Mouse (Mus musculus) stomach, embryonic 16.5 days (tissue): ENCODE measurements around the gene Olfm2. TPM values are rescaled to one million over a fixed set of nuclear protein-coding genes. Genes with fewer than 3 reads are reported as not detected.
A peak's percentile ranks its signal among the peaks of the same experiment; 100 is the strongest.
"Not testable (repeated sequence)": the region's sequence is repeated elsewhere in the genome, so short reads cannot be mapped to it uniquely, and the experiment has no call there.

Experiments used
- ATAC-seq: fragments of 200-750 bp; cut with Nextera tagmentation; 2 replicates; pipeline ENCODE4 v1.8.0; 2017; ENCODE audit warnings: moderate number of reproducible peaks, moderate TSS enrichment; ENCODE audit not compliant: insufficient read depth, low FRiP score
- H3K27ac ChIP-seq: fragments of 300-500 bp; sonication (generic); 2 replicates; pipeline ENCODE4 v1.5.1; 2014; ENCODE audit warnings: low read length
- H3K27me3 ChIP-seq: fragments of 300-500 bp; sonication (generic); 2 replicates; pipeline ENCODE4 v1.6.1; 2014; ENCODE audit warnings: low read length, control low read depth, mixed read lengths; ENCODE audit not compliant: control insufficient read depth, insufficient read depth
- H3K36me3 ChIP-seq: fragments of 300-500 bp; sonication (generic); 2 replicates; pipeline ENCODE4 v1.6.1; 2014; ENCODE audit warnings: low read length; ENCODE audit not compliant: control insufficient read depth, insufficient read depth
- H3K4me1 ChIP-seq: fragments of 300-500 bp; sonication (generic); 2 replicates; pipeline ENCODE4 v1.6.1; 2014; ENCODE audit warnings: low read length, control low read depth, mixed read lengths; ENCODE audit not compliant: control insufficient read depth, insufficient read depth
- H3K4me2 ChIP-seq: fragments of 300-500 bp; sonication (generic); 2 replicates; pipeline ENCODE4 v1.6.1; 2014; ENCODE audit warnings: low read depth, low read length, mixed read lengths
- H3K4me3 ChIP-seq: fragments of 300-500 bp; sonication (generic); replicated peaks from 2 replicates; pipeline ENCODE4 v1.5.1; 2014; ENCODE audit warnings: mild to moderate bottlenecking, low read length
- H3K9ac ChIP-seq: fragments of 300-500 bp; sonication (generic); 2 replicates; pipeline ENCODE4 v1.6.1; 2014; ENCODE audit warnings: low read length
- H3K9me3 ChIP-seq: fragments of 300-500 bp; sonication (generic); replicated peaks from 2 replicates; pipeline ENCODE4 v1.6.1; 2016; ENCODE audit warnings: low read length, control low read depth; ENCODE audit not compliant: control insufficient read depth
- WGBS: fragments of 180-500 bp; shearing (Covaris S2); extraction: QIAGEN DNeasy Blood & Tissue Kit; methylation state at CpG from one replicate; pipeline ENCODE4 v1.1.7; 2014; 5-methylcytosine and 5-hydroxymethylcytosine counted together
- polyA plus RNA-seq: library from polyadenylated mRNA; unstranded; fragments of >200 nt; fragmentation: Nextera tagmentation; extraction: Ambion mirVana; gene quantifications from 2 replicates; pipeline ENCODE4 v1.2.1, GENCODE M21; 2015

Gene Olfm2
- polyA plus RNA-seq, 1 experiment from 2014 or later: 7.4 TPM

GRCm38 (mm10) chr9:20692863-20693262 lies 53.3 kb downstream of the Olfm2 start:
- no peak overlapping the region for H3K4me2 ChIP-seq
- H3K27ac ChIP-seq: no peak overlapping the region
- 88% methylated on average over 3 of the region's 3 CpGs for WGBS
- no peaks in the 10 kb centered on the region for H3K9me3 ChIP-seq
- no peaks in the 10 kb centered on the region; the same call in 1 of the 2 replicates for H3K27me3 ChIP-seq
- no peak for ATAC-seq
- peaks cover 12% of the 10 kb centered on the region for H3K4me1 ChIP-seq
- no peaks in the 10 kb centered on the region for H3K36me3 ChIP-seq
- no peak overlapping the region for H3K4me3 ChIP-seq
- no peak overlapping the region for H3K9ac ChIP-seq

DNA sequence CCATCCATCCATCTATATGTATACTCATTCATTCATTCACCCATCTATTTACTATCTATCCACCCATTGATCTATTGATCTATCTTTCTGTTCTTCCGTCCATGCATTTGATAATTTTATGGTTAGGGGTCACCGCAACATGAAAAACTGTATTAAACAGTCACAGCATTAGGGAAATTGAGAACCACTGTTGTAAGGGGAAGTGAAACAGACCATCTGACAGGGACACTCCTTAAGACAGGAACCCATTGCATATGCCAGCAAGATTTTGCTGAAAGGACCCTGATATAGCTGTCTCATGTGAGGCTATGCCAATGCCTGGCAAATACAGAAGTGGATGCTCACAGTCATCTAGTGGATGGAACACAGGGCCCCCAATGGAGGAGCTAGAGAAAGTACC lies 55.7 kb downstream of the Olfm2 start:
- not testable (repeated sequence) for ATAC-seq, H3K27ac ChIP-seq, H3K27me3 ChIP-seq, H3K4me2 ChIP-seq, H3K4me3 ChIP-seq, H3K36me3 ChIP-seq, H3K9me3 ChIP-seq, H3K9ac ChIP-seq
- WGBS: 73% methylated on average over 2 of the region's 2 CpGs
- H3K4me1 ChIP-seq: peaks cover 12% of the 10 kb centered on the region

DNA sequence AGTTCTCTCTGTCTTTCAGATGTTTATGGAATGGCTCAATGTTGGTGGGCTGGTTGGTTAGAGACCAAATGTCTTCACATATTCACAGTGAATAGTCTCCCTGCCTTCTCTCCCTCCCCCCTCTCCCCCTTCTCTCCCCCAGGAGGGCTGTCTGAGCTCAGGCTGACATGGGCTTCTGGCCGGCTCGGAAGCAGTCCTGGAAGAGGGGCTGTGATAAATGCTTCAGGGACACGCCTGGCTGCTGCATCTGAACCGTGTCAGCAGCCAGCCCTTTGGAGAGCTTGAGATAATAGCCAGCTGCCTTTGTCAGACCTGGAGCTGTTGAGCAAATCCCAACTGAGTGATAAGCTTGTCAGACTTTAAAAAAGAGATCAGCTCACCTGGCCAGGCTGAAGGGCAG lies 56.2 kb downstream of the Olfm2 start:
- Histone ChIP-seq H3K36me3 (no peaks in the 10 kb centered on the region), H3K4me2 (no peak overlapping the region), H3K9me3 (no peaks in the 10 kb centered on the region), H3K27ac (no peak overlapping the region), H3K4me1 (peaks cover 11% of the 10 kb centered on the region), H3K4me3 (no peak overlapping the region), H3K9ac (no peak overlapping the region), H3K27me3 (no peaks in the 10 kb centered on the region)
- WGBS: 3% methylated on average over 4 of the region's 4 CpGs
- peak; percentile 56; the same call in 1 of the 2 replicates for ATAC-seq

GRCm38 (mm10) chr9:20689403-20689802 lies 56.7 kb downstream of the Olfm2 start:
- H3K4me1 ChIP-seq: peaks cover 6% of the 10 kb centered on the region; the same call in 1 of the 2 replicates
- H3K27me3 ChIP-seq: no peaks in the 10 kb centered on the region
- no peak for ATAC-seq
- WGBS: no CpG with 5 or more reads among the region's 1 CpGs
- H3K4me3 ChIP-seq: no peak overlapping the region
- no peak overlapping the region for H3K9ac ChIP-seq
- no peak overlapping the region for H3K27ac ChIP-seq
- H3K36me3 ChIP-seq: no peaks in the 10 kb centered on the region
- no peaks in the 10 kb centered on the region for H3K9me3 ChIP-seq
- no peak overlapping the region for H3K4me2 ChIP-seq

DNA sequence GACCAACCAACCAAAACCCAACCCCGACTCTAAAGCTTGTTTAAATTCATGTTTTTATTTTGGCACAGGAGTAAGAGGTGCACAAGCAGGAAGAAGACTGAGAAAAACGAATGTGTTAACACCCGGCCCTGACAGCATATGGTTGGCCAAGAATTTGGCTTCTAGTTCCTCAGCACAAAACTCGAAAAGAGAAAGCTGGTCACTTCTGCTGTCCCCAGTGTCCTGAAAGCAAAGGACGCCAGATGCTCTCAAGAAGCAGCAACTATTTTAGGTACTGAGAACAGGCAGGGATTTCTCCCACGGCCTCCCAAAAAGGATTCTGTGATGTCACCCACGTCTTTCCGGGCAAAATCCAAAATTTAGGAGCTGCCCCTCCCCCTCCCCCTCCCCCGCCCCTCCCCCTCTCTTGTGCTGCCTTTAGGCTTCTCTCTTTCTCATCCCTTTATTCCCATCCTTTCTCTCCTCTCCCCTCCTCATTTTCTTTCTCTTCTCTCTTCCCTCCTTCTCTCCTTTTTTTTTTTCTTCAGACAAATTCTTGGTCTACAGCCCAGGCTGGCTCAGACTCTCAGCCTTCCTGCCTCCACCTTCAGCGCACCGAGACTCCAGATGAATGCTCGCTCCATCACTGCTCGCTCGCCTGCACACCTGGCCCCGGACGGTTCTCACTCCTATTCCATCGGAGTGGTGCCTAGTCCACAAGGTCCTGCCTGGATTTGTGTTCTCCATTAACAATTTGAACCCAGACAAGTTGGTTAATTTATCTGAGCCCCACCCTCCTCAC lies 60.9 kb downstream of the Olfm2 start:
- Histone ChIP-seq H3K36me3 (no peaks in the 10 kb centered on the region), H3K4me1 (peaks cover 5% of the 10 kb centered on the region; the same call in 1 of the 2 replicates), H3K4me3 (no peak overlapping the region), H3K27ac (no peak overlapping the region), H3K9me3 (no peaks in the 10 kb centered on the region), H3K27me3 (no peaks in the 10 kb centered on the region), H3K9ac (no peak overlapping the region), H3K4me2 (no peak overlapping the region)
- 41% methylated on average over 17 of the region's 17 CpGs for WGBS
- ATAC-seq: no peak

- no peaks in the 10 kb centered on the region for H3K36me3 ChIP-seq
- WGBS: 73% methylated on average over 2 of the region's 2 CpGs
Measured at GRCm38 (mm10) chr9:20682389-20682722, 63.8 kb downstream of the Olfm2 start.

DNA sequence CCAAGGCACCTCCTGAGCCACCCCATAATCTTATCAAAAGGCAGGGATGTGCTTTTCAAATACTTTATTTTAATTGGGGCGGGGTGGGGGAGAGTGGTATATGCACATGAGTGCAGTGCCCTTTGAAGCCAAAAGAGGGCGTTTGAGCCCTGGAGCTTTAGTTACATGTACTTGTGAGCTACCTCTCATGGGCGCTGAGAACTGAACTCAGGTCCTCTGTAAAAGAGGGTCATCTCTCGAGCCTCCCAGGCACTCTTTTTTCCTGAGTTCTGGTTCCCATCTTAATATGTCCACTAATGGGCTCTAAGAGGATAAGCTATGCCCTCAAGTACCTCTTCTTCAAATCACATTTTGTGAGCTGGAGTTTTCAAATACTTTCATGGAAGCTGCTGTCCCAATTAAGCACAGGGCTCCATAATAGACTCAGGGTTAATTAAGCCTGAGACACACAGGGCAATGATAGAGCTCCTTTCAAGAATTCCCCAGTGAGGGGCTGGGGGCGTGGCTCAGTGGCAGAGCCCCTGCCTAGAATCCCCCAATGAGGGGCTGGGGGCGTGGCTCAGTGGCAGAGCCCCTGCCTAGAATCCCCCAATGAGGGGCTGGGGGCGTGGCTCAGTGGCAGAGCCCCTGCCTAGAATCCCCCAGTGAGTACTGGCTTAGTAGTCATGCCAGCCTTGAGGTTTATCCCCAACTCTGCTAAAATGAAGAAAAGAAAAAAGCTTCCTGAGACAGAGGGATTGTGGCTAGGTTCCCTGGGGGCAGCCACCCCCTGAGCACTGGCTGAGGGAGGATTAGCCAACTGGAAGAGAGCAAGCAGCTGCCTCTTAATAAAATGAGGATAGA lies 64.4 kb downstream of the Olfm2 start:
- Histone ChIP-seq H3K36me3 (no peaks in the 10 kb centered on the region), H3K9me3 (no peaks in the 10 kb centered on the region), H3K27me3 (no peaks in the 10 kb centered on the region), H3K4me2 (no peak overlapping the region), H3K4me3 (no peak overlapping the region), H3K9ac (no peak overlapping the region), H3K27ac (no peak overlapping the region), H3K4me1 (no peaks in the 10 kb centered on the region)
- ATAC-seq: no peak
- WGBS: 48% methylated on average over 6 of the region's 7 CpGs

More at GRCm38 (mm10) chr9:20682389-20682722, 63.8 kb downstream of the Olfm2 start:
- H3K27ac ChIP-seq: no peak overlapping the region
- no peaks in the 10 kb centered on the region for H3K9me3 ChIP-seq
- no peak for ATAC-seq
- no peaks in the 10 kb centered on the region for H3K27me3 ChIP-seq
- no peaks in the 10 kb centered on the region for H3K4me1 ChIP-seq
- no peak overlapping the region for H3K4me2 ChIP-seq
- H3K9ac ChIP-seq: no peak overlapping the region
- no peak overlapping the region for H3K4me3 ChIP-seq

DNA sequence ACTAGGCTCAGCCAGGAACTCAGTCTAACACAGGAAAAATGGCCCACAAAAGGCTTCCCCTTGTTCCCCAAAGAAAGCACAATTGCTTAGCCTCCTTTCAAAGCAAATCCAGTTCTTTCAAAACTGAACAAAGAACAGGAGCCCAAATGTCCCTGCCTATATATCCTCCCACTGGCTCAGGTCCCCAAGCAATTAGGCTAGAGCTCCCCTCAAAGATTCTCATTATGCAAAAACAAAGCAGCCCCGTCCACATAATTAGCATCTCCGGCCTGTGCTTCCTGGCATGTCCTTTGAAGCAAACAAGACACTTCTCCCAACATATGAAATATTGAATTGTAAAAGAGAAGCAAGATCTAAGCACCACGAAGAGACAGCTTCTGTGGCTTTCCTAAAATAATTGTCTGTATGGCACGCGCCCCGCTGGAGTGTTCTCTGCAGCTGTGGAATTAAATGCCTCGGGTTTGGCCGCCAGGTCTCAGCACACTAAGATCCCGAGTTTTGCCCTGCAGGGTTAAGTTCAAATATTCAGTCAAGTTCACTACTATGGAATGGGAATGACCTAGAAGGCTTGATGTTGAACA lies 65.7 kb downstream of the Olfm2 start:
- ATAC-seq: no peak
- Histone ChIP-seq H3K9me3 (no peaks in the 10 kb centered on the region), H3K27me3 (no peaks in the 10 kb centered on the region), H3K4me3 (no peak overlapping the region), H3K27ac (no peak overlapping the region), H3K36me3 (no peaks in the 10 kb centered on the region), H3K9ac (no peak overlapping the region), H3K4me1 (no peaks in the 10 kb centered on the region), H3K4me2 (no peak overlapping the region)
- 80% methylated on average over 9 of the region's 9 CpGs for WGBS

DNA sequence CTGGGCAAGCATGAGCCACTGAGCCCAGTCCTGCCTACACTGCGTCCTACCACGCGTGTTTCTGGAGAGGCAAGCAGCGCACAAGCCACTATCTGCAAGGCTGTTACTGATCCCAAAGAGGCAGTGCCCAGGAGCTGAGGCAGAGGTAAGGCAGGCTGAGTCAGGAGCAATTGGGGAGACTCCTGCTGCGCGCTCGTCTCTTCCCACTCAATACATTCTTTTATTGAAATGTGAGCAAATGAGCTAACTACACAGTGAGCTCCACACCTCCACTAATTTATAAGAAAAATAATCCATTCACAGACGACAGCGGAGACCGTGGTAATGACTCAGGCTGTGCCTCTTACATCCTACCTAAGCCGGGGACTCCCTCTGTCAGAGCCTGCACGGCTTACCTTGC lies 68.3 kb downstream of the Olfm2 start:
- no peak overlapping the region for H3K4me3 ChIP-seq
- no peak overlapping the region for H3K4me2 ChIP-seq
- H3K4me1 ChIP-seq: no peaks in the 10 kb centered on the region
- no peak for ATAC-seq
- no peak overlapping the region for H3K27ac ChIP-seq
- H3K9ac ChIP-seq: no peak overlapping the region
- 86% methylated on average over 12 of the region's 12 CpGs for WGBS
- no peaks in the 10 kb centered on the region for H3K36me3 ChIP-seq
- H3K27me3 ChIP-seq: no peaks in the 10 kb centered on the region
- H3K9me3 ChIP-seq: no peaks in the 10 kb centered on the region
